Mouse (Mus musculus) CH12.LX (cell line): ENCODE measurements around the gene Egfl7.

Experiments used
- CTCF ChIP-seq, 2 experiments: IDR thresholded peaks in 1 of 2; conservative IDR thresholded peaks in 1 of 2; 2 replicates each; pipeline ENCODE4 v1.5.1; 2011 to 2012; ENCODE audit warnings: low read depth in 2 of 2, low read length in 2 of 2, improper control_type of control experiment in 1 of 2, inconsistent platforms in 1 of 2, mild to moderate bottlenecking in 1 of 2, moderate library complexity in 1 of 2
- ELF1 ChIP-seq: IDR thresholded peaks from 2 replicates; pipeline ENCODE4 v1.6.1; 2014; ENCODE audit warnings: low read depth, mild to moderate bottlenecking, inconsistent platforms, low read length, improper control_type of control experiment
- EP300 ChIP-seq: IDR thresholded peaks from 2 replicates; pipeline ENCODE4 v1.6.1; 2011; ENCODE audit warnings: low read length, improper control_type of control experiment
- HCFC1 ChIP-seq: IDR thresholded peaks from 2 replicates; pipeline ENCODE4 v1.6.1; 2012; ENCODE audit warnings: low read depth, mild to moderate bottlenecking, inconsistent platforms, low read length, improper control_type of control experiment
- MAX ChIP-seq: IDR thresholded peaks from 2 replicates; pipeline ENCODE4 v1.6.1; 2011; ENCODE audit warnings: low read length, improper control_type of control experiment
- MEF2A ChIP-seq: IDR thresholded peaks from 2 replicates; pipeline ENCODE4 v1.6.1; 2014; ENCODE audit warnings: low read depth, mild to moderate bottlenecking, inconsistent platforms, low read length, improper control_type of control experiment, borderline replicate concordance
- NRF1 ChIP-seq: IDR thresholded peaks from 2 replicates; pipeline ENCODE4 v1.6.1; 2014; ENCODE audit warnings: low read depth, mild to moderate bottlenecking, inconsistent platforms, low read length, improper control_type of control experiment, moderate library complexity
- PAX5 ChIP-seq: IDR thresholded peaks from 2 replicates; pipeline ENCODE4 v1.6.1; 2012; ENCODE audit warnings: low read length, inconsistent platforms, mixed read lengths
- POLR2A ChIP-seq: IDR thresholded peaks from 2 replicates; pipeline ENCODE4 v1.6.1; 2011; ENCODE audit warnings: low read depth, mild to moderate bottlenecking, improper control_type of control experiment, low read length
- RCOR1 ChIP-seq: conservative IDR thresholded peaks from 2 replicates; pipeline ENCODE4 v1.6.1; 2012; ENCODE audit warnings: low read depth, mild to moderate bottlenecking, inconsistent platforms, low read length, improper control_type of control experiment
- TCF12 ChIP-seq: IDR thresholded peaks from 2 replicates; pipeline ENCODE4 v1.6.1; 2014; ENCODE audit warnings: low read depth, mild to moderate bottlenecking, inconsistent platforms, low read length, improper control_type of control experiment
- ZKSCAN1 ChIP-seq: IDR thresholded peaks from 2 replicates; pipeline ENCODE4 v1.6.1; 2012; ENCODE audit warnings: low read depth, inconsistent platforms, low read length, improper control_type of control experiment, borderline replicate concordance
- ZMIZ1 ChIP-seq: IDR thresholded peaks from 2 replicates; pipeline ENCODE4 v1.6.1; 2012; ENCODE audit warnings: low read depth, mild to moderate bottlenecking, inconsistent platforms, low read length, improper control_type of control experiment
- ZNF384 ChIP-seq: IDR thresholded peaks from 2 replicates; pipeline ENCODE4 v1.6.1; 2012; ENCODE audit warnings: low read depth, low read length, improper control_type of control experiment, inconsistent platforms

GRCm38 (mm10) chr2:26573396-26573795 is 6.4 kb upstream of the Egfl7 start:
- TF ChIP-seq CTCF (conservative IDR thresholded peaks at IDR 0.05 in 1 of 2, IDR thresholded peaks at IDR 0.05 in 1 of 2; ENCODE audit: low read depth in 2 of 2, low read length in 2 of 2) (no peak), HCFC1 (no peak), POLR2A (no peak), ELF1 (no peak), MAX (no peak), ZNF384 (no peak), RCOR1 (no peak), EP300 (no peak), NRF1 (no peak), PAX5 (no peak), ZMIZ1 (no peak), TCF12 (no peak), ZKSCAN1 (no peak), MEF2A (no peak)
